Mouse (Mus musculus) sigmoid colon, adult 10 weeks (tissue): ENCODE results near the gene Rmdn2. TPM values are rescaled to one million over a fixed set of nuclear protein-coding genes. Genes with fewer than 3 reads are reported as not detected.

Experiments used
- polyA plus RNA-seq: library from polyadenylated mRNA; stranded (reverse); fragments of 350-450 nt; fragmentation: Illumina TruSeq; extraction: RNeasy Lipid Tissue Mini Kit (QIAGEN cat#74804); gene quantifications from one replicate; pipeline ENCODE4 v1.2.3, GENCODE M21; 2014; ENCODE audit warnings: low read depth, low replicate concordance

Rmdn2 gene
- 19.7 TPM for polyA plus RNA-seq

DNA sequence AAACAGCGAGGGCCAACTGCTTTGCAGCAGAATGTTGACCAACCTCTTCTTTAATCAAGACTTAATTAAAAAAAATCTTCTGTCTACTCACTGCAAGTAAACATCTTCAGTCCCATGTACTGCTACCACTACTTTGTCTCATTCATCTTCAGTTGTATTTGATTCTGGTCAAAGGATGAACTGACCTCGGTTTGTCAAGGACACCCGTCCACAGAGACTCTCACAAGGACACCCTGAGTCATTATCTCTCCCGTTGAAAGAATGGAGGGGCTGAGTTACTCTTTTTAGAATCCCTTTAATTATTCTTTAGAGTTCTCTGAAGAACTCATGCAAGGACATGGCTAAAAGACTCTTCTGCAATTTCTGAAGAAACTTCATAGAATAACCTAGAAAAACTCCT, at the start of gene Rmdn2:
Gene Rmdn2 (plus strand): TSS at position 319 of the 400 bp plus-strand sequence.

DNA sequence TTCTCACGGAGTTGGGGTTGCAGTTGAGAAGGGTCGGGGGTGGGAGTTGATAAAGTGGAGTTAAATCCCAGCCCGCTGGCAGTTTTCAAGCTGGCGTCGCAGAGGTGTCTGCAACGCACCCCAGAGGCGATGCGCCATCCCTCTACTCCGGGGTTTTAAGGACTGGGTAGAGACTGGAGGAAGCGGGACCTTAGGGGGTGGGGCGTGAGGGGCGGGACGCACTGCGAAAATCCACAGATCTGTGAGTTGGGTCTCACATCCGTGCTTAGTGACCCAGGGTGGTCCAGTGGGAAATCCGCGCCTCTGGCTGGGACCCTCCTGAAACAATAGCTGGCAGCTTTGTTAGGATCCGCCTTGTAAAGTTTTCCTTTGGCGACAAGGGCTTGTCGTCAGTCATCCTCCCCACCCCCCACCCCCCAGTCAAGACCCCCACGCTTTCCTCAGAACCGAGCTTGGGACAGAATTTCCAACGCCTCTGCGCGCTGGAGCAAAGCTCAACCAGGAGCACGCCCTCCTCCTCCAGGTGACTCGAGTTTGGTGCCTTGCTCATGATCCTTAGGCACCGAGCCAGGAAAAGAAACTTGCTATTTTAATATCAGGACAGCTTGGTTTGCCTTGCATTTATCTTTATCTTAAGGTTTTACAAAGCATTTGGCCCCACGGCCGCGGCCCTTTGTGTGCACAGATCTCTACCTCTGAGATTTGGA, 103.4 kb downstream of the Rmdn2 start, which contains the start of gene Cyp1b1:
Gene Cyp1b1 (minus strand): TSS at position 131 of the 707 bp plus-strand sequence.

Other genes with a start within 250 kb of the Rmdn2 start
- gene Cyp1b1, start 103.2 kb downstream of the Rmdn2 start, polyA plus RNA-seq, result 1.2 TPM